Mouse (Mus musculus): ENCODE data around the gene Ctsk.

- TF ChIP-seq CTCF (IDR thresholded peaks at IDR 0.05; ENCODE audit: low read depth, low read length) (no peak), POLR2A (IDR thresholded peaks at IDR 0.05; ENCODE audit: extremely low read depth, insufficient read depth, low read length) (no peak)
These were observed 20.3 kb downstream of the Ctsk start for GRCm38 (mm10) chr3:95519315-95519714.

Data from liver, adult 2 months (tissue).